ENCODE assay signal across 13 mouse cellular contexts in genomic region chr14:59681906-59682305, GRCm38 (mm10). TPM values are rescaled to one million over a fixed set of nuclear protein-coding genes. Genes with fewer than 3 reads are reported as not detected.
"Had no signal": no experiment of that assay in that cellular context is flagged by ENCODE, and none has a peak within 500 bp of the region (broad histone marks: within the 10 kb centered on the region; RNA-seq: fewer than 3 reads in every experiment).

No protein-coding gene starts in this region.

- H3K9me3 ChIP-seq: kidney, embryonic 15.5 days; limb, embryonic 12.5 days; megakaryocyte, embryonic 14.5 days had no signal

- H3K27ac ChIP-seq: kidney, embryonic 15.5 days; limb, embryonic 12.5 days; liver, embryonic 14.5 days; macrophage; stomach, postnatal 0 days had no signal

- H3K4me1 ChIP-seq: megakaryocyte, embryonic 14.5 days had no signal

- DNase-seq: kidney, adult 2 months; kidney, postnatal 14 days; thymus, postnatal 14 days had no signal

- H3K9ac ChIP-seq: kidney, embryonic 15.5 days; limb, embryonic 12.5 days; liver, embryonic 14.5 days had no signal

- H3K4me2 ChIP-seq: kidney, embryonic 15.5 days; limb, embryonic 12.5 days; midbrain, embryonic 11.5 days had no signal

- ATAC-seq: intestine, embryonic 16.5 days; midbrain, embryonic 16.5 days had no signal

- H3K4me3 ChIP-seq: kidney, embryonic 15.5 days; limb, embryonic 12.5 days; megakaryocyte, embryonic 14.5 days had no signal

- H3K36me3 ChIP-seq: kidney, embryonic 15.5 days; limb, embryonic 12.5 days had no signal

- H3K27me3 ChIP-seq: limb, embryonic 12.5 days had no signal

RNA-seq across cellular contexts. Expression of gene Shisa2, which starts 56.8 kb away (rescaled TPM):
- total RNA-seq: neutrophil, adult 5-6 weeks had no signal
- polyA plus RNA-seq: macrophage had no signal
